Mouse (Mus musculus): ENCODE data around the gene Timp3. TPM values are rescaled to one million over a fixed set of nuclear protein-coding genes. Genes with fewer than 3 reads are reported as not detected.
"Not testable (repeated sequence)": the region's sequence is repeated elsewhere in the genome, so short reads cannot be mapped to it uniquely, and the experiment has no call there.

Gene Timp3
- total RNA-seq, 2 experiments from 2014 or later, result 434 to 635 TPM

- no peak for DNase-seq
These were observed 52.3 kb downstream of the Timp3 start for GRCm38 (mm10) chr10:86352521-86352920.

- peak in 1 of 2 experiments; percentile 31 for DNase-seq
These were observed 56.8 kb downstream of the Timp3 start for GRCm38 (mm10) chr10:86356819-86357563.

- peak in 1 of 2 experiments; percentile 59 for DNase-seq
These were observed 58.3 kb downstream of the Timp3 start for GRCm38 (mm10) chr10:86358307-86358975.

GRCm38 (mm10) chr10:86359208-86359607 lies 59.0 kb downstream of the Timp3 start:
- DNase-seq, result no peak

GRCm38 (mm10) chr10:86359699-86360098 lies 59.5 kb downstream of the Timp3 start:
- DNase-seq, result no peak

- DNase-seq, result no peak
These were observed 63.6 kb downstream of the Timp3 start for GRCm38 (mm10) chr10:86363669-86364309.

GRCm38 (mm10) chr10:86365632-86366092 lies 65.5 kb downstream of the Timp3 start:
- peak; percentile 41 to 61 for DNase-seq

GRCm38 (mm10) chr10:86367346-86367745 lies 67.2 kb downstream of the Timp3 start:
- DNase-seq, result no peak

GRCm38 (mm10) chr10:86368811-86369210 lies 68.6 kb downstream of the Timp3 start:
- peak; percentile 49 to 52 for DNase-seq

- no peak for DNase-seq
These were observed 69.2 kb downstream of the Timp3 start for GRCm38 (mm10) chr10:86369346-86369745.

GRCm38 (mm10) chr10:86371561-86371960 lies 71.4 kb downstream of the Timp3 start:
- DNase-seq, result no peak

GRCm38 (mm10) chr10:86374061-86374460 lies 73.9 kb downstream of the Timp3 start:
- no peak for DNase-seq

- DNase-seq, result peak; percentile 81 to 87
These were observed 75.7 kb downstream of the Timp3 start for GRCm38 (mm10) chr10:86375903-86376302.

GRCm38 (mm10) chr10:86376392-86377185 lies 76.4 kb downstream of the Timp3 start:
- DNase-seq, result peak; percentile 14 to 47

GRCm38 (mm10) chr10:86378803-86379202 lies 78.6 kb downstream of the Timp3 start:
- not testable (repeated sequence) for DNase-seq

GRCm38 (mm10) chr10:86380626-86381025 lies 80.5 kb downstream of the Timp3 start:
- no peak for DNase-seq

- no peak for DNase-seq
These were observed 81.2 kb downstream of the Timp3 start for GRCm38 (mm10) chr10:86381150-86381921.

- DNase-seq, result no peak
These were observed 81.7 kb downstream of the Timp3 start for GRCm38 (mm10) chr10:86381922-86382260.

- DNase-seq, result no peak
These were observed 84.5 kb downstream of the Timp3 start for GRCm38 (mm10) chr10:86384655-86385054.

GRCm38 (mm10) chr10:86385656-86386055 lies 85.5 kb downstream of the Timp3 start:
- no peak for DNase-seq

- DNase-seq, result no peak
These were observed 86.1 kb downstream of the Timp3 start for GRCm38 (mm10) chr10:86386232-86386631.
